Mouse (Mus musculus) liver, embryonic 11.5 days (tissue): ENCODE data around the gene Ss18l2. TPM values are rescaled to one million over a fixed set of nuclear protein-coding genes. Genes with fewer than 3 reads are reported as not detected.
A peak's percentile ranks its signal among the peaks of the same experiment; 100 is the strongest.

Source experiments
- ATAC-seq: fragments of 200-750 bp; cut with Nextera tagmentation; replicated peaks from 2 replicates; pipeline ENCODE4 v1.8.0; 2017; ENCODE audit warnings: moderate number of reproducible peaks, mild to moderate bottlenecking, moderate TSS enrichment, moderate library complexity; ENCODE audit not compliant: low FRiP score
- DNase-seq: peaks from one replicate; pipeline ENCODE4 v3.0.0-alpha.2; 2017; ENCODE audit warnings: low spot score
- H3K27ac ChIP-seq: fragments of 300-500 bp; sonication (generic); 2 replicates; pipeline ENCODE4 v1.5.1; 2014; ENCODE audit warnings: mild to moderate bottlenecking, low read depth, low read length, control low read depth
- H3K27me3 ChIP-seq: fragments of 300-500 bp; sonication (generic); replicated peaks from 2 replicates; pipeline ENCODE4 v1.6.1; 2014; ENCODE audit warnings: low read length, mixed read lengths; ENCODE audit not compliant: control insufficient read depth, insufficient read depth
- H3K36me3 ChIP-seq: fragments of 300-500 bp; sonication (generic); 2 replicates; pipeline ENCODE4 v1.6.1; 2014; ENCODE audit warnings: mild to moderate bottlenecking, low read length, moderate library complexity, mixed read lengths; ENCODE audit not compliant: control insufficient read depth, insufficient read depth
- H3K4me1 ChIP-seq: fragments of 300-500 bp; sonication (generic); replicated peaks from 2 replicates; pipeline ENCODE4 v1.6.1; 2014; ENCODE audit warnings: low read length, mixed read lengths; ENCODE audit not compliant: control insufficient read depth, insufficient read depth
- H3K4me2 ChIP-seq: fragments of 300-500 bp; sonication (generic); 2 replicates; pipeline ENCODE4 v1.6.1; 2014; ENCODE audit warnings: mild to moderate bottlenecking, control low read depth, moderate library complexity
- H3K4me3 ChIP-seq: fragments of 300-500 bp; sonication (generic); 2 replicates; pipeline ENCODE4 v1.5.1; 2014; ENCODE audit warnings: low read depth, low read length, control low read depth
- H3K9ac ChIP-seq: fragments of 300-500 bp; sonication (generic); 2 replicates; pipeline ENCODE4 v1.6.1; 2014; ENCODE audit warnings: low read depth, low read length, control low read depth
- H3K9me3 ChIP-seq: fragments of 300-500 bp; sonication (generic); 2 replicates; pipeline ENCODE4 v1.6.1; 2016; ENCODE audit warnings: low read length, inconsistent platforms, mixed read lengths; ENCODE audit not compliant: control insufficient read depth
- WGBS: fragments of 180-500 bp; shearing (Covaris S2); extraction: QIAGEN DNeasy Blood & Tissue Kit; methylation state at CpG from one replicate; pipeline ENCODE4 v1.1.7; 2014; 5-methylcytosine and 5-hydroxymethylcytosine counted together
- polyA plus RNA-seq: library from polyadenylated mRNA; unstranded; fragments of >200 nt; fragmentation: Nextera tagmentation; extraction: Ambion mirVana; gene quantifications from 2 replicates; pipeline ENCODE4 v1.2.1, GENCODE M21; 2014

The Ss18l2 gene
- polyA plus RNA-seq, 1 experiment from 2014 or later, result 118 TPM

GRCm38 (mm10) chr9:121759091-121760081, 49.3 kb downstream of the Ss18l2 start, which contains the start of gene Zfp651:
Gene Zfp651, plus strand, starts transcription at chr9:121759330.
- ATAC-seq (peak; percentile 59), DNase-seq (peak; percentile 74)
- Histone ChIP-seq H3K9me3 (no peaks in the 10 kb centered on the region), H3K4me1 (peaks cover 12% of the 10 kb centered on the region), H3K4me2 (peak within 1 kb of the TSS; percentile 94), H3K27ac (peak within 1 kb of the TSS; percentile 74), H3K4me3 (peak within 1 kb of the TSS; percentile 73), H3K9ac (peak within 1 kb of the TSS; percentile 74), H3K36me3 (peaks cover 24% of the 10 kb centered on the region), H3K27me3 (peaks cover 32% of the 10 kb centered on the region)
- under 1% methylated on average over 76 of the region's 97 CpGs for WGBS

GRCm38 (mm10) chr9:121760271-121761090, 50.4 kb downstream of the Ss18l2 start:
- Histone ChIP-seq H3K9ac (peak overlapping the region; percentile 74), H3K36me3 (peaks cover 14% of the 10 kb centered on the region; the same call in 1 of the 2 replicates), H3K4me3 (peak overlapping the region; percentile 73), H3K27me3 (peaks cover 32% of the 10 kb centered on the region), H3K4me1 (peaks cover 12% of the 10 kb centered on the region), H3K27ac (peak overlapping the region; percentile 74), H3K4me2 (peak overlapping the region; percentile 94), H3K9me3 (no peaks in the 10 kb centered on the region)
- ATAC-seq, result peak; percentile 34; the same call in 1 of the 2 replicates
- peak; percentile 67 for DNase-seq
- 3% methylated on average over 43 of the region's 43 CpGs for WGBS

GRCm38 (mm10) chr9:121761091-121761665, 51.0 kb downstream of the Ss18l2 start:
- no peak overlapping the region for H3K9ac ChIP-seq
- H3K4me3 ChIP-seq, result peak overlapping the region; percentile 73
- ATAC-seq (no peak), DNase-seq (no peak)
- peaks cover 9% of the 10 kb centered on the region; the same call in 1 of the 2 replicates for H3K36me3 ChIP-seq
- H3K4me2 ChIP-seq, result peak overlapping the region; percentile 94
- H3K27ac ChIP-seq, result no peak overlapping the region
- H3K4me1 ChIP-seq, result peaks cover 12% of the 10 kb centered on the region
- no peaks in the 10 kb centered on the region for H3K9me3 ChIP-seq
- 69% methylated on average over 10 of the region's 10 CpGs for WGBS
- peaks cover 32% of the 10 kb centered on the region for H3K27me3 ChIP-seq

- H3K4me1 ChIP-seq, result peaks cover 12% of the 10 kb centered on the region
- DNase-seq, result no peak
- H3K4me3 ChIP-seq, result no peak overlapping the region
- no peak for ATAC-seq
- 73% methylated on average over 8 of the region's 8 CpGs for WGBS
- no peak overlapping the region for H3K4me2 ChIP-seq
- H3K27me3 ChIP-seq, result peaks cover 32% of the 10 kb centered on the region
- peaks cover 7% of the 10 kb centered on the region; the same call in 1 of the 2 replicates for H3K36me3 ChIP-seq
- no peak overlapping the region for H3K27ac ChIP-seq
- H3K9ac ChIP-seq, result no peak overlapping the region
- no peaks in the 10 kb centered on the region for H3K9me3 ChIP-seq
Observed at GRCm38 (mm10) chr9:121761787-121762186, 51.7 kb downstream of the Ss18l2 start.

- Histone ChIP-seq H3K9me3 (no peaks in the 10 kb centered on the region), H3K27me3 (peaks cover 32% of the 10 kb centered on the region), H3K36me3 (peaks cover 6% of the 10 kb centered on the region; the same call in 1 of the 2 replicates), H3K27ac (no peak overlapping the region), H3K9ac (no peak overlapping the region), H3K4me3 (no peak overlapping the region), H3K4me2 (no peak overlapping the region), H3K4me1 (peaks cover 12% of the 10 kb centered on the region)
- 91% methylated on average over 10 of the region's 10 CpGs for WGBS
- DNase-seq (no peak), ATAC-seq (no peak)
Observed at GRCm38 (mm10) chr9:121762248-121762647, 52.1 kb downstream of the Ss18l2 start.

- H3K27me3 ChIP-seq, result peaks cover 32% of the 10 kb centered on the region
- DNase-seq, result no peak
- peaks cover 12% of the 10 kb centered on the region for H3K4me1 ChIP-seq
- H3K4me3 ChIP-seq, result no peak overlapping the region
- no peaks in the 10 kb centered on the region for H3K9me3 ChIP-seq
- H3K27ac ChIP-seq, result no peak overlapping the region
- peaks cover 6% of the 10 kb centered on the region; the same call in 1 of the 2 replicates for H3K36me3 ChIP-seq
- no peak overlapping the region for H3K4me2 ChIP-seq
- 86% methylated on average over 25 of the region's 25 CpGs for WGBS
- H3K9ac ChIP-seq, result no peak overlapping the region
- ATAC-seq, result no peak
Observed at GRCm38 (mm10) chr9:121762761-121763160, 52.6 kb downstream of the Ss18l2 start.
